ENCODE assay signal across 24 mouse cellular contexts in the genomic region with DNA sequence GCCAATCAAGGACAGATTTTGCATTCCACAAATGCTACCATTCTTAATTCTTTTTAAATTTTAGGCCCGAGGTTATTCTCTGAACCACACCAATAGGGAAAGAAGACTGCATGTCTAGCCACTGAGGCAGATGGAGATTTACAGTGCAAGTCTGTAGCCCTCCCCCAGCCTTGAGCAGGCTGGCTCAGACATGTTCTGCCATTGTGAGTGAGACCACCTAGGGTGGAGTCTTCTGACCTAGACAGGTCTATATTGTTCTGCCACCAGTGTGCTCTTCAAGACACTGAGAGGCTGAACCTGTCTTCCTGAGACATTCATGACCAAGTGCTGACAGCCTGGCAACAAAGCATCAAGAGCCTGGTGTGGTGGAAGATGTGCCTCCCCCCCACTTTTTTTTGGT.
DNase-seq lines count a peak whose midpoint lies in the region; ATAC-seq and TF ChIP-seq lines count a peak whose summit lies in the region.
"Had no signal": no experiment of that assay in that cellular context is flagged by ENCODE, and none has a peak within 500 bp of the region (broad histone marks: within the 10 kb centered on the region; RNA-seq: fewer than 3 reads in every experiment).

No protein-coding gene starts in this region.

- TF ChIP-seq POLR2A in lung, adult 2 months (IDR thresholded peaks at IDR 0.05; ENCODE audit: borderline replicate concordance, extremely low read depth, low read depth, low read length): no peak

- DNase-seq in ES-CJ7 (ENCODE audit: low read depth, low spot score) (peak; percentile 56), R1 (ENCODE audit: low read depth, low spot score) (peak; percentile 76), ZHBTc4 (ENCODE audit: low read depth, low spot score) (peak; percentile 55)
- DNase-seq in lung, postnatal 0 days (ENCODE audit: low spot score): no peak
- no peak for DNase-seq in lung, adult 2 months
- DNase-seq: adrenal gland, adult 2 months; adrenal gland, adult 8-10 months; adrenal gland, postnatal 10 days; adrenal gland, postnatal 14 days; adrenal gland, postnatal 25 days; adrenal gland, postnatal 36 days; B cell, adult 2 months; cerebellum, adult 11 months; cerebellum, adult 11-12 months; cerebellum, adult 18-20 months; cerebellum, adult 2 months; cerebellum, adult 8-10 months; cerebellum, adult 9-10 months had no signal

- no peak overlapping the region for H3K27ac ChIP-seq in lung, postnatal 0 days (ENCODE audit: low read length)
- no peak overlapping the region for H3K27ac ChIP-seq in neural tube, embryonic 15.5 days (replicated peaks)

- TF ChIP-seq CTCF in lung, postnatal 0 days (IDR thresholded peaks at IDR 0.05): no peak
- no peak for TF ChIP-seq CTCF in lung, adult 2 months (IDR thresholded peaks at IDR 0.05; ENCODE audit: insufficient read depth, low read length)

- no peaks in the 10 kb centered on the region for H3K27me3 ChIP-seq in lung, postnatal 0 days (replicated peaks; ENCODE audit: insufficient read depth, low read length)
- no peaks in the 10 kb centered on the region for H3K27me3 ChIP-seq in neural tube, embryonic 15.5 days (replicated peaks)
- H3K27me3 ChIP-seq: CH12.LX, Patski had no signal

- no peak overlapping the region for H3K9ac ChIP-seq in lung, postnatal 0 days (replicated peaks; ENCODE audit: low read depth)
- H3K9ac ChIP-seq in neural tube, embryonic 15.5 days (replicated peaks): no peak overlapping the region

- WGBS in lung, postnatal 0 days: 74% methylated on average over 1 of the region's 1 CpGs
- WGBS in lung, adult 2 months: 65% methylated on average over 1 of the region's 1 CpGs
- 85% methylated on average over 1 of the region's 1 CpGs for WGBS in neural tube, embryonic 15.5 days

- no peak overlapping the region for H3K4me3 ChIP-seq in lung, postnatal 0 days (ENCODE audit: low read depth, low read length)
- no peak overlapping the region for H3K4me3 ChIP-seq in lung, adult 2 months (replicated peaks; ENCODE audit: extremely low read depth, low read depth, low read length)
- no peak overlapping the region for H3K4me3 ChIP-seq in neural tube, embryonic 15.5 days (replicated peaks)

- H3K36me3 ChIP-seq in lung, postnatal 0 days (ENCODE audit: insufficient read depth, low read length): no peaks in the 10 kb centered on the region
- no peaks in the 10 kb centered on the region for H3K36me3 ChIP-seq in neural tube, embryonic 15.5 days
- H3K36me3 ChIP-seq: G1E had no signal

- ATAC-seq in lung, postnatal 0 days: no peak
- ATAC-seq in neural tube, embryonic 15.5 days (ENCODE audit: low FRiP score): no peak
- ATAC-seq: activated CD4-positive, CD25-positive, alpha-beta regulatory T cell, adult 4 months; CD4-positive, CD25-positive, alpha-beta regulatory T cell, adult 4 months; Patski had no signal

- TF ChIP-seq EP300 in lung, postnatal 0 days (IDR thresholded peaks at IDR 0.05): no peak

- no peaks in the 10 kb centered on the region for H3K9me3 ChIP-seq in lung, postnatal 0 days (ENCODE audit: low read length)
- H3K9me3 ChIP-seq in neural tube, embryonic 15.5 days (replicated peaks): peaks cover 6% of the 10 kb centered on the region; the same call in 1 of the 2 replicates

- no peak overlapping the region for H3K4me2 ChIP-seq in lung, postnatal 0 days (replicated peaks; ENCODE audit: low read depth, low read length)
- H3K4me2 ChIP-seq in neural tube, embryonic 15.5 days: no peak overlapping the region

- no peaks in the 10 kb centered on the region for H3K4me1 ChIP-seq in lung, postnatal 0 days (ENCODE audit: insufficient read depth, low read depth, low read length)
- no peaks in the 10 kb centered on the region for H3K4me1 ChIP-seq in lung, adult 2 months (ENCODE audit: control insufficient read depth, insufficient read depth, low read length)
- no peaks in the 10 kb centered on the region for H3K4me1 ChIP-seq in neural tube, embryonic 15.5 days

Comparison
In these comparisons a context has a peak if more than half of its experiments do, and no peak if none do; other contexts are left out.
1. DNase-seq: peak in ES-CJ7 (single experiment), R1 (single experiment) and ZHBTc4 (single experiment); none in lung, postnatal 0 days (single experiment) and lung, adult 2 months (single experiment).